Mouse (Mus musculus): ENCODE data around the gene Mtg1. TPM values are rescaled to one million over a fixed set of nuclear protein-coding genes. Genes with fewer than 3 reads are reported as not detected.

Gene Mtg1
- 14.0 and 15.3 TPM in 2 replicates for polyA plus RNA-seq (2012; rRNA removed)

DNA sequence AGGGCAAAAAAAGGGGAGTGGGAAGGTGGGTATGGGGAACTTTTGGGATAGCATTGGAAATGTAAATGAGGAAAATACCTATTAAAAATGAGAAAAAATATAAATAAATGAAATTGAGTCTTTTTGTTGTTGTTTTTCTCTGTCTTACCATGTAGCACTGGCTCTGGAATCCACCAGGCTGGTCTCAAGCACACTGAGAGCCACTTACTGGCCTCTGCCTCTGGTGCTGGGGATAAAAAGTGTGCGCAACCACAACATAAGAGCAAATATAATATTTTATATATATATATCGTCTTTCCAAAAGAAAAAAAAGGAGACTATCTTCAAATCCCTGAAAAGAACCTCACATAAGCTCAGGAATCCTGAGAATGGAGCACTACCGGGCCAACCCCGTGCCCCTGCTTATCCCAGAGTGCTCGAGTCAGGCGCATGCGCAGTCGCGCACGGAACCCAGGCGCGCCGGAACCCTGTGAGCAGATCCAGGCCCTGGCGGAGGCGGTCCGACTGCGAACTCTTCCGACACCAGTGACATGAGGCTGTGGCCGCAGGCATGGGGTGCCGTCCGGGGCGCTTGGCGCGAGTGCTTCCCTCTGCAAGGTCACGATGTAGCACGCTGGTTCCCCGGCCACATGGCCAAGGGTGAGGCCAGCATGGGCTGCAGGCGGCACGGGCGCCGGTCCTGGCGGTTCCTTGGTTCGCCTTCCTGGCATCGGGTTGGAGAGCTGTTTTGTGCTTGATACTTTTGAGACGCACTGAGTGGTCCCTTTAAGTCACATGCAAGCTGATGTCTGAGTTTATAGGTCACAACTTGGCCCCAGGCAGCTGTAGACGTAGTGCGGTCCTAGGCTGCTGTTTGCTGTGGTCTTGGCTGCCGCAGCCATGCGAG is at the start of gene Mtg1:
Mtg1 (plus strand) TSS at position 430 of the 886 bp plus-strand sequence.

DNA sequence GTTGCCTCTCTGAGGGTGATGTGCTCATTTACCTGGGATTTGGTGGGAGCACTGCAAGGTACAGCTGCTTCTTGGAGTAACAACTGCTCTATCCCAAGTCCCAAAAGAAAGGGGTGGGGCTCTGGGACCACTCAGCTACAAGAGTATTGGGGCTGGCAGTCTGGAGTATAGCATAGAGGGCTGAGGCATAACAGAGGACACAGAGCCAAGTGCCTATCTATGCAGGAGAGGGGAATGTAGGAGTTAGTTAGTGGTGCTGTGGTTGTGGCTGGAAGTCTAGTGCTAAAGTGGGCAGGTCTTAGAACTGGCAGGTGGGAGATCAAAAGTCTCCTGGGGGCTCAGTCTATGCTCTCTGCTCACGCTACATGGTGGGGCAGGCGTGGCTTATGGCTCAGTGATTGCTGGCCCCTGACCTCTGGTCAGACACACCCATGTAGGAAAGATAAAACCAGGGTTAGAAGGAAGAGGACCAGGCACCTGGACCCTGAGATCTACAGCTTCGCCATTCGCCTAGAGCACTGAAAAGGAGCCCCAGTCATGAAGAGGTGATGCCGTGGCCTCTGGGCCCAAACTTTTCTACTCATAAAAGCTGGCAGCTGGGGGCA is 44.3 kb upstream of the Mtg1 start, which contains the start of gene Prap1:
Prap1 (plus strand) TSS at position 472 of the 605 bp plus-strand sequence.

DNA sequence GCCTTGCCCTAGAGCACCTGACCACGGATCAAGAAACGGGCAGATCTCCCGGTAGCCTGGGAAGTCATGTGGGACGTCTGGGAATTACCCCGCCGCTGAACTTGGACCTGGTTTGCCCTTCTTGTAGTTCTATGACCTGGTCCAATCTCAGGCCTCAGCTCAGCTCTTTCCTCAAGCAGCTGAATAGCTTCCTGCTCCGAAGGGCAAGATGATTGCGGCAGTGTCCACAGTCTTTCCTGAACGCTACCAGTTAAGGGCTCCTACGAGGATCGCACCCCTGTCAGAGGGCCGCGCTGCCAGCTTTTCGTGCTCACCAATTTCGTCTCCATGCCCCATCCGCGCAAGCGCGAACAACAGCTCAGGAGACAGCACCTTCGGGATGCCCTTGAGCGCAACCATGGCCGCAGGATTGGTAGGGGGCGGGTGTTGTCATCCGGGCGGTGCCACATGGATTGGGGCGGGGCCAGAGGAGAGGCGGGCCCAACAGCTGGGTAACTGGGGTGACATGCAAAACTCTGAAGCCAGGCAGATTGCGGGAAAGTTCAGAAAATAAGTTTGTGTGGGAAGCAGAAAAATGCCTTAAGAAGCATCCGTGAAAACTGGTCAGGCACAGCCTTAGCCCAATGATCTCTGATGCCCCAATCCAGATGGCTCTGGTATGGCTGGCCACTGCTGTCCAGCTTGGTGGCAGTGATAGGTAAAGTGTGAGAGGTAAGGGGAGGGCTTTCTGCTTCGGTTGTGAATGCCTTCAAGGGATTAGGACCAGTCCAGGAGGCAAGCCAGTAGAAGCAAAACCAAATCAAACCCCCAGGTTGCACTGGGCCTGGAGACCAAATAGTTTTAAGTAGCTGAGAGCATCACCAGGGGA is 35.1 kb upstream of the Mtg1 start, which contains the start of gene Fuom:
Fuom (minus strand) TSS at position 449 of the 868 bp plus-strand sequence.

DNA sequence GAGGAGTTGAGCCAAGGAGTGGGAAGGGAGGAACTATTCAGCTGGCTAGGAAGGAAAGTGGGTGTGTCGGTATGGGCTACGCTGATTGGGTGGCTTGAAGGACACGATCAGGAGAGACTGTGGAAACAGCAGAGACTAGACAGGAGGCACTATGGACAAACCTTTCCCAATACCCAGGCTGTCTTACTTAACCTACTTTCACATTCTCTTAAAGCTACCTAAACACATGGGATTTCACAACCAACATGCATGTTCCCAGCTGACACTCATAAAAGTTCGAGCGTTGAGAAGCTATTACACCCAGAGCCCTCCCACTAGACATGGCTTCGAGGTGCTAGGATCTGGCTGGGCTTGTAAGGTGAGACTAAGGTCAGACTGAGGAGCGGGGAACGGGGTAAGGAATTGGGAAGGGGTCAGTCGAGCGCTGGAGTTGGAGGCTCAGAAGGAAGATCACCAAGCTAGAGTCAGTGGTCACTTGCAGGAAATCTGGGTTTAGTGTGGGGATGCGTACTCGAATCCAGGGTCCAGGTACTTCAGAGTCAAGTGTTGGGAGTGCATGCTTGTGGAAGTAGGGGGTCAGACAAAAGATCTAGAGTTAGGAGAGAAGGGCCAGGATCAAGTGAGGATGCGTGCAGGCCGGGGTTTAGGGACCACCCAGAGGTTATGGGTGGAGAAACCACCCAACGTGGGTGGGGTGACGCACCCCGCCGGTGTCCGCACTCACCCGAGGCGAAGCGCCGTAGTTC is 21.6 kb upstream of the Mtg1 start, which contains the start of gene Paox:
Paox (plus strand) TSS at position 217 of the 746 bp plus-strand sequence.

DNA sequence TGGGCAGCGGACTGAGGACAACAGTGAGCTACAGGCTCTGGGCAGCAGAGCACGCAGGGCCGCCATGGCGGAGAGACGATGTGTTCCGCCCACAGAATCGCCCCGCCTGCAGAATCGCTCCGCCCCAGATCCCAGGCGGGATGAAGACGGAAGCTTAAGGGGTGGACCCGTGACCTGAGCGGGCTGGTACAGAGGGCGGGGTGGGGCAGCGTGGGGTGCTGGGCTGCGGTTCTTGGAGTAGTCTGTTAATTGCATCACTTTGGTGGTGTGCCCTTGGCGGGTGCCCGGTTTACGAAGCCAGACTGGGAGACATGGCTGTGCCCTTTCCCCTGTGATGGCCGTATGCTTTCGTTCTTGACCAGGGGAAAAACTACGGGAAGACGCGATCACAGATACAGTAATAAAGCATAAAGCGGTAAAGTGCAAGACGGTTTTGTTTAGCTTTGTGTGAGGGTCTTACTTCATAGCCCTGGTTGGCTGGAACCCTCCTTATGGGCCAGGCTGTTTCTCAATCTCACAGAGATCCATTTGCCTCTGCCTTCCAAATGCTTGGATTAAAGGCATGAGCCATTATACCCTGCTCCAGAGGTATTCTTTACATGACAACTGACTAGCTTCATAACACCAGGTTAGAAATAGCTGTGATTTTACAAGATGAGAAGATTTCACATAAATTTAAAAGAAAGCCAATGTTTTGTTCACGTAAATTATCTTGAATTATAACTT is 20.9 kb upstream of the Mtg1 start, which contains the start of gene Echs1:
Echs1 (minus strand) TSS at position 148 of the 726 bp plus-strand sequence.

DNA sequence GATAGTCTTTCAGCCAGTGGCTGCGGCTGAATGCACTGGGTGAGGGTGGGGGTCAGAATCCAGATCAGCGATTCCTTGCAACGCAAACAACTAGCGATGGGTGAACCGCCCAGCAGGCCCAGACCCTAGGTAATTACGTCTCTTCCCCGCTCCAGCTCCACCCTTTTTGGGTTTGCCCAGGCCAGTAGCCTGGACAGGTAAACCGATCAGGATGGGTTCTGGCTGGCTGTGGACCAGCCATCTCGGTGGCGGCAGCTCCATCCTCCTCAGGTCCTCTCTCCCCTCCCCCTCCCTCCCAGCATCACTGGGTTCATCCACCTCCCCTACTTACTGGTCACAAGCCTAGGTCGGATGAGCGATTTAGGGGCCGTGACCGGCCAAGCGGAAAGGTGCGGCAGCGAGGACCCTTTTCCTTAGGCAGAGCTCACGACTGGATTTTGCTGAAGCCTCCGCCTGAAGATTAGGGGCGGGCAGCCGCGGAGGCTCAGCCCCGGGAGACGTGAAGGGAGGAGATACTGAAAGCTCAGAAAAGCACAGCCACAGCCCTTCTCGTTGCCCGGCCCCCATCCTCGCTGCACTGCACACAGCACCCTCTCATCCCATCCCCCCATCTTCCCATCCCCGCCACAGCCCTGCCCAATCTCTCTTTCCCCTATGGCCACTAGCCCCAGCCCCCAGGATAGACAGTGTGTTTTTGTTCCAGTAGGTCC is 17.0 kb downstream of the Mtg1 start, which contains the start of gene Sprn:
Sprn (minus strand) TSS at position 660 of the 710 bp plus-strand sequence.

DNA sequence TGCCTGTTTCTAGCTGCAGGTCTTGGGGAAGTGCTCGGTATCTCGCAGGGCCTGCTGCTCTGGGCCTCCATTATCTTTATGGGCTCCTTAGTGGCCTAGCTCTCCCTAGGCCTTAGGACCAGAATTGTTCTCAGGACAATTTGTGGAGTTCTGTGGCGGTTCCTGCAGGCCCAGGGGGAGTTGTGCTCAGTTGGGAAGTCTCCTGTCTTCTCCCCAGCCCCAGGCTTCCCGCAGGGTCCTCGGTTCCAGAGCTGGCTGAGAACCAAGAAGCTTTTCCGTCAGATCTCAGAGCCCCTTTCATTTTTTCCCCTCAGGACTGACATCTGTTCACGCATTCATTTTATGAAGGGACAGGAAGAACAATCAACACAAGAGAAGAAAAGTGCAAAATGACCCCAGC is 27.3 kb downstream of the Mtg1 start, which contains the start of gene Olfr522:
Olfr522 (minus strand) TSS at position 101 of the 400 bp plus-strand sequence.

DNA sequence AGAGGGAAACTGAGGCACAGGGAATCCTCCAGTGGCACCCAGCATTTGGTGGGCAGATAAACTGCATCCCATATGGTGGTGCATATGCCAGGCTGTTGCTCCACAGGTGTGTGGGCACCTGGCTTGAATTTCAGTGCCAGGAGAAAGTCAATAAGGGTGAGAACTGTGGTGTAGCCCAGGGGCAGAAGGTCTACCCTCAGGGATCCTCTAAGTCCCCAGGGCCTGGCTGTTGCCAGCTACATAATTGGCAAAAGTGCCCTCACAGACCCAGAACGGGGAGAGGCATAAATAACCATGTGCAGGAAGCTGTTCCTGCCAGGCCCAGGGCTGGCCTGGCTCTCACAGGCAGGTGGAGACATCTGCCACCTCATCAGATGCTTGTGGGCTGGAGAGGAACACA is 35.6 kb downstream of the Mtg1 start, which contains the start of gene Olfr523:
Olfr523 (plus strand) TSS at position 282 of the 400 bp plus-strand sequence.

Other genes with a start within 250 kb of the Mtg1 start
- 0.26 and 0.41 TPM in 2 replicates for gene Kndc1, start 242.9 kb upstream of the Mtg1 start, polyA plus RNA-seq (2012; rRNA removed)
- gene Utf1, start 193.8 kb upstream of the Mtg1 start, polyA plus RNA-seq (2012; rRNA removed), result 0.23 TPM in 1 of 2 replicates, not detected in the other
- 0.16 TPM in 2 replicates for gene 6430531B16Rik, start 158.8 kb upstream of the Mtg1 start, polyA plus RNA-seq (2012; rRNA removed)
- gene Adam8, start 145.0 kb upstream of the Mtg1 start, polyA plus RNA-seq (2012; rRNA removed), result 4.5 and 5.3 TPM in 2 replicates
- gene Zfp511, start 101.2 kb upstream of the Mtg1 start, polyA plus RNA-seq (2012; rRNA removed), result 55.6 and 88.0 TPM in 2 replicates
- gene Tubgcp2, start 100.9 kb upstream of the Mtg1 start, polyA plus RNA-seq (2012; rRNA removed), result 13.5 and 15.3 TPM in 2 replicates
- gene Msx3, start 88.5 kb upstream of the Mtg1 start, polyA plus RNA-seq (2012; rRNA removed), result 0.08 and 0.16 TPM in 2 replicates
- gene Caly, start 55.0 kb upstream of the Mtg1 start, polyA plus RNA-seq (2012; rRNA removed), result 4.1 and 5.0 TPM in 2 replicates
- 14.8 and 25.0 TPM in 2 replicates for gene Prap1, start 44.2 kb upstream of the Mtg1 start, polyA plus RNA-seq (2012; rRNA removed)
- gene Fuom, start 35.1 kb upstream of the Mtg1 start, polyA plus RNA-seq (2012; rRNA removed), result 100 and 110 TPM in 2 replicates
- 8.3 and 9.1 TPM in 2 replicates for gene Paox, start 21.8 kb upstream of the Mtg1 start, polyA plus RNA-seq (2012; rRNA removed)
- gene Echs1, start 21.1 kb upstream of the Mtg1 start, polyA plus RNA-seq (2012; rRNA removed), result 112 and 131 TPM in 2 replicates
- 0.93 and 1.4 TPM in 2 replicates for gene Sprn, start 17.3 kb downstream of the Mtg1 start, polyA plus RNA-seq (2012; rRNA removed)
- gene Olfr522, start 27.2 kb downstream of the Mtg1 start, polyA plus RNA-seq (2012; rRNA removed), result not detected in 2 replicates
- 0.10 TPM in 1 of 2 replicates, not detected in the other for gene Olfr523, start 35.7 kb downstream of the Mtg1 start, polyA plus RNA-seq (2012; rRNA removed)
- not detected in 2 replicates for gene Olfr524, start 68.4 kb downstream of the Mtg1 start, polyA plus RNA-seq (2012; rRNA removed)
- gene Cd163l1, start 80.7 kb downstream of the Mtg1 start, polyA plus RNA-seq (2012; rRNA removed), result 0.30 and 0.50 TPM in 2 replicates
- 0.16 TPM in 1 of 2 replicates, not detected in the other for gene 5830411N06Rik, start 109.7 kb downstream of the Mtg1 start, polyA plus RNA-seq (2012; rRNA removed)
- gene Olfr525, start 183.3 kb downstream of the Mtg1 start, polyA plus RNA-seq (2012; rRNA removed), result not detected in 2 replicates
- not detected in 2 replicates for gene Olfr527, start 196.5 kb downstream of the Mtg1 start, polyA plus RNA-seq (2012; rRNA removed)
- 0.29 and 0.58 TPM in 2 replicates for gene Olfr60, start 224.1 kb downstream of the Mtg1 start, polyA plus RNA-seq (2012; rRNA removed)
- not detected in 2 replicates for gene Olfr530, start 238.8 kb downstream of the Mtg1 start, polyA plus RNA-seq (2012; rRNA removed)